Comparison of ENCODE assay signal across 9 mouse cellular contexts in genomic region chr11:105352954-105353890, GRCm38 (mm10).
DNase-seq lines count a peak whose midpoint lies in the region; ATAC-seq and TF ChIP-seq lines count a peak whose summit lies in the region.
"Had no signal": no experiment of that assay in that cellular context is flagged by ENCODE, and none has a peak within 500 bp of the region (broad histone marks: within the 10 kb centered on the region; RNA-seq: fewer than 3 reads in every experiment).

No protein-coding gene starts in this region.

- no peak for ATAC-seq in kidney, embryonic 16.5 days (ENCODE audit: low FRiP score, low TSS enrichment)
- no peak for ATAC-seq in forebrain, postnatal 0 days
- ATAC-seq in monocyte, adult 5-6 weeks (replicated peaks; ENCODE audit: insufficient number of reproducible peaks, low FRiP score, low TSS enrichment, poor library complexity, severe bottlenecking), result no peak

- H3K27ac ChIP-seq in layer of hippocampus, adult 2 months, result no peak overlapping the region
- peak overlapping the region; percentile 26; the same call in 1 of the 2 replicates for H3K27ac ChIP-seq in heart, adult 2 months
- H3K27ac ChIP-seq in kidney, embryonic 16.5 days (ENCODE audit: low read length), result peak overlapping the region; percentile 54; the same call in 1 of the 2 replicates
- H3K27ac ChIP-seq in forebrain, postnatal 0 days (ENCODE audit: low read depth, low read length), result no peak overlapping the region

- H3K4me2 ChIP-seq in kidney, embryonic 16.5 days (replicated peaks; ENCODE audit: low read depth, low read length), result no peak overlapping the region
- no peak overlapping the region for H3K4me2 ChIP-seq in forebrain, postnatal 0 days (ENCODE audit: low read depth)

- 22% methylated on average over 9 of the region's 9 CpGs for WGBS in heart, adult 2 months
- 50% methylated on average over 9 of the region's 9 CpGs for WGBS in kidney, embryonic 16.5 days
- WGBS in forebrain, postnatal 0 days, result 42% methylated on average over 9 of the region's 9 CpGs

- TF ChIP-seq CTCF in layer of hippocampus, adult 2 months (conservative IDR thresholded peaks at IDR 0.05), result no peak; the same call in none of the 2 replicates
- TF ChIP-seq CTCF in heart, adult 2 months (IDR thresholded peaks at IDR 0.05), result peak; percentile 45
- no peak for TF ChIP-seq CTCF in forebrain, postnatal 0 days (IDR thresholded peaks at IDR 0.05; ENCODE audit: low read depth)

- no peaks in the 10 kb centered on the region for H3K9me3 ChIP-seq in kidney, embryonic 16.5 days (ENCODE audit: low read length)
- no peaks in the 10 kb centered on the region for H3K9me3 ChIP-seq in forebrain, postnatal 0 days (ENCODE audit: low read length)

- H3K27me3 ChIP-seq in heart, adult 2 months (ENCODE audit: control insufficient read depth, insufficient read depth, low read length), result no peaks in the 10 kb centered on the region
- H3K27me3 ChIP-seq in kidney, embryonic 16.5 days (ENCODE audit: insufficient read depth, low read length), result no peaks in the 10 kb centered on the region
- H3K27me3 ChIP-seq in forebrain, postnatal 0 days (ENCODE audit: insufficient read depth, low read length), result no peaks in the 10 kb centered on the region

- DNase-seq in layer of hippocampus, postnatal 10 days (ENCODE audit: low spot score in 2 of 2), result peak; percentile 59 to 63
- DNase-seq in layer of hippocampus, adult 2 months (ENCODE audit: low spot score in 2 of 2), result no peak
- peak; percentile 99 for DNase-seq in cerebellum, adult 8-10 months
- peak; percentile 86 to 88 for DNase-seq in heart, adult 2 months
- DNase-seq in ovary, postnatal 14 days (ENCODE audit: low spot score), result peak; percentile 70
- no peak for DNase-seq in forebrain, postnatal 0 days

- intact Hi-C loops in heart, adult 2 months (cut with DNase I), result no loop called here

- no peak overlapping the region for H3K4me3 ChIP-seq in layer of hippocampus, adult 2 months
- H3K4me3 ChIP-seq in heart, adult 2 months, result no peak overlapping the region
- H3K4me3 ChIP-seq in kidney, embryonic 16.5 days (ENCODE audit: low read length), result no peak overlapping the region
- no peak overlapping the region for H3K4me3 ChIP-seq in forebrain, postnatal 0 days (ENCODE audit: low read depth, low read length)
- H3K4me3 ChIP-seq: erythroblast, embryonic 14.5 days had no signal

- no peak for TF ChIP-seq POLR2A in heart, adult 2 months (IDR thresholded peaks at IDR 0.05; ENCODE audit: insufficient read depth, low read depth, low read length)

- no peaks in the 10 kb centered on the region for H3K79me2 ChIP-seq in heart, adult 2 months (replicated peaks; ENCODE audit: control insufficient read depth, insufficient read depth, low read length)

- 0 out of 2 replicates have a peak, but pooled peaks have one; percentile 32 for TF ChIP-seq EP300 in heart, adult 2 months (IDR thresholded peaks at IDR 0.05; ENCODE audit: insufficient read depth, low read depth, low read length)

- H3K36me3 ChIP-seq in heart, adult 2 months (ENCODE audit: control insufficient read depth, insufficient read depth, low read length), result no peaks in the 10 kb centered on the region
- H3K36me3 ChIP-seq in kidney, embryonic 16.5 days (ENCODE audit: insufficient read depth, low read length), result peaks cover 14% of the 10 kb centered on the region
- H3K36me3 ChIP-seq in forebrain, postnatal 0 days (ENCODE audit: insufficient read depth), result no peaks in the 10 kb centered on the region

- H3K4me1 ChIP-seq in heart, adult 2 months (ENCODE audit: control insufficient read depth, insufficient read depth, low read length), result peaks cover 2% of the 10 kb centered on the region; the same call in 1 of the 2 replicates
- peaks cover 22% of the 10 kb centered on the region for H3K4me1 ChIP-seq in kidney, embryonic 16.5 days (ENCODE audit: insufficient read depth, low read length)
- no peaks in the 10 kb centered on the region for H3K4me1 ChIP-seq in forebrain, postnatal 0 days (ENCODE audit: insufficient read depth)

- no peak overlapping the region for H3K9ac ChIP-seq in heart, adult 2 months (ENCODE audit: low read depth, low read length)
- H3K9ac ChIP-seq in kidney, embryonic 16.5 days (replicated peaks; ENCODE audit: low read length), result peak overlapping the region; percentile 36; the same call in 1 of the 2 replicates
- H3K9ac ChIP-seq in forebrain, postnatal 0 days, result no peak overlapping the region

Comparison
In these comparisons a context has a peak if more than half of its experiments do, and no peak if none do; other contexts are left out.
1. DNase-seq: peak in layer of hippocampus, postnatal 10 days (2 of 2), cerebellum, adult 8-10 months (single experiment), heart, adult 2 months (2 of 2) and ovary, postnatal 14 days (single experiment); none in layer of hippocampus, adult 2 months (0 of 2) and forebrain, postnatal 0 days (single experiment).
2. H3K27ac ChIP-seq: peak in heart, adult 2 months (single experiment) and kidney, embryonic 16.5 days (single experiment); none in layer of hippocampus, adult 2 months (single experiment) and forebrain, postnatal 0 days (single experiment).